Mouse (Mus musculus) adrenal gland, postnatal 4 days (tissue): ENCODE measurements at regions not wholly inside any gene's neighbourhood (a gene's known extent, or its start where the extent isn't known, plus 50 kb on each side); places are given as distances from the start of the nearest gene placed in this dataset.
"Not testable (repeated sequence)": the region's sequence is repeated elsewhere in the genome, so short reads cannot be mapped to it uniquely, and the experiment has no call there.

Experiments
- DNase-seq, 2 experiments: peaks; one replicate each; pipeline ENCODE4 v3.0.0; 2021 to 2022; ENCODE audit warnings: low spot score in 2 of 2, mixed read lengths in 2 of 2

GRCm38 (mm10) chr13:68298862-68299261 is 283.1 kb downstream of the Mtrr start:
- DNase-seq, result not testable (repeated sequence)

- peak in 1 of 2 experiments; percentile 4 for DNase-seq
Observed at GRCm38 (mm10) chr13:68258285-68258684, 323.7 kb downstream of the Mtrr start.
